Mouse (Mus musculus): ENCODE data around the gene Pex11g. TPM values are rescaled to one million over a fixed set of nuclear protein-coding genes. Genes with fewer than 3 reads are reported as not detected.

Gene Pex11g
- polyA plus RNA-seq, 1 experiment = 2.6 TPM

DNA sequence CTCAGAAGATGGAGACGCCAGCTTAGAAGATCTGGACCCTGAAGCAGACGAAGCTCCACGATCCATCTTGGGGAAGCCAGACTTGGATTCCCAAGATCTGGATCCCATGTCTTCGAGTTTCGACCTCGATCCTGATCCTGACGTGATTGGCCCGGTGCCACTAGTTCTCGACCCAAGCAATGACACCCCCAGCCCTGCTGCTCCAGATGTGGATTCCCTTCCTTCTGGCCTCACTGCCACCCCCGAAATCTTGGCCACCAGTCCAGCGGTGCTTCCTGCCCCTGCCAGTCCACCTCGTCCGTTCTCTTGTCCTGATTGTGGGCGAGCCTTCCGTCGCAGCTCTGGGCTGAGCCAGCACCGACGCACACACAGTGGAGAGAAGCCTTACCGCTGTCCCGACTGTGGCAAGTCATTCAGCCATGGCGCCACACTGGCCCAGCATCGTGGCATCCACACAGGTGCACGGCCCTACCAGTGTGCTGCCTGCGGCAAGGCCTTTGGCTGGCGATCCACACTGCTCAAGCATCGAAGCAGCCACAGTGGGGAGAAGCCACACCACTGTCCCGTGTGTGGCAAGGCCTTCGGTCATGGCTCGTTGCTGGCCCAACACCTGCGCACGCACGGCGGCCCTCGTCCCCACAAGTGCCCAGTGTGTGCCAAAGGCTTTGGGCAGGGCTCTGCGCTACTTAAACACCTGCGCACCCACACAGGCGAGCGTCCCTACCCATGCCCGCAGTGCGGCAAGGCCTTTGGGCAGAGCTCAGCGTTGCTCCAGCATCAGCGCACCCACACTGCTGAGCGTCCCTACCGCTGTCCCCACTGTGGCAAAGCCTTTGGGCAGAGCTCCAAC lies 28.3 kb upstream of the Pex11g start:
- Histone ChIP-seq H3K4me1 (ENCODE audit: control insufficient read depth, insufficient read depth, insufficient read length) (0 out of 2 replicates have a peak, but pooled peaks cover 3% of the 10 kb centered on the region), H3K27me3 (ENCODE audit: control insufficient read depth, insufficient read depth, low read length) (no peaks in the 10 kb centered on the region), H3K36me3 (ENCODE audit: control insufficient read depth, insufficient read depth, low read length) (no peaks in the 10 kb centered on the region; the same call in 1 of the 2 replicates), H3K27ac (ENCODE audit: insufficient read depth, low read length) (no peak overlapping the region), H3K4me3 (ENCODE audit: extremely low read depth, insufficient read depth, insufficient read length) (no peak overlapping the region)
- TF ChIP-seq POLR2A (IDR thresholded peaks at IDR 0.05; ENCODE audit: low read depth, low read length) (no peak), CTCF (IDR thresholded peaks at IDR 0.05; ENCODE audit: extremely low read depth, insufficient read depth, insufficient read length, insufficient replicate concordance) (no peak)
- WGBS = 94% methylated on average over 44 of the region's 44 CpGs
- no peak for DNase-seq (ENCODE audit: low read depth in 1 of 2, low spot score in 2 of 2)

DNA sequence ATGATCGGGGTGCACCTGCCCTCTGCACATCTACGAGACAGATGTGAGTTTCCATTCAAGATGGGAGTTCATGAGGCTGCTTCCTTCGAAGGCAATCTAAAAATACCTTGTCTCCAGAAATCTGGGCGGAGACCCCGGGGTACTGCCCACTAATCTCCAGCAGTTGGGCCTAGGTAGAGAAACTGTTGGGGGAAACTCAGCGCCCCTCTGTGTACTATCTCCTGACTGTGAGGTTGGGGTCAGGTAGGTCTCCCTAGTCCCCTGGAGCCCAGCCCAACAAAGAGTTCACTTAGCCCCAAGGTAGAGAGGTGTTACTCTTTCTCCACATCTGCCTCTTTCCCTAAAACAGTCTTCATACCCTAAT lies 26.3 kb upstream of the Pex11g start:
- no peak for DNase-seq (ENCODE audit: low read depth in 1 of 2, low spot score in 2 of 2)
- WGBS = 25% methylated on average over 6 of the region's 6 CpGs
- TF ChIP-seq POLR2A (IDR thresholded peaks at IDR 0.05; ENCODE audit: low read depth, low read length) = no peak
- TF ChIP-seq CTCF (IDR thresholded peaks at IDR 0.05; ENCODE audit: extremely low read depth, insufficient read depth, insufficient read length, insufficient replicate concordance) = no peak
- Histone ChIP-seq H3K4me1 (ENCODE audit: control insufficient read depth, insufficient read depth, insufficient read length) (0 out of 2 replicates have a peak, but pooled peaks cover 3% of the 10 kb centered on the region), H3K36me3 (ENCODE audit: control insufficient read depth, insufficient read depth, low read length) (no peaks in the 10 kb centered on the region; the same call in 1 of the 2 replicates), H3K27me3 (ENCODE audit: control insufficient read depth, insufficient read depth, low read length) (no peaks in the 10 kb centered on the region), H3K4me3 (ENCODE audit: extremely low read depth, insufficient read depth, insufficient read length) (no peak overlapping the region), H3K27ac (ENCODE audit: insufficient read depth, low read length) (no peak overlapping the region)

DNA sequence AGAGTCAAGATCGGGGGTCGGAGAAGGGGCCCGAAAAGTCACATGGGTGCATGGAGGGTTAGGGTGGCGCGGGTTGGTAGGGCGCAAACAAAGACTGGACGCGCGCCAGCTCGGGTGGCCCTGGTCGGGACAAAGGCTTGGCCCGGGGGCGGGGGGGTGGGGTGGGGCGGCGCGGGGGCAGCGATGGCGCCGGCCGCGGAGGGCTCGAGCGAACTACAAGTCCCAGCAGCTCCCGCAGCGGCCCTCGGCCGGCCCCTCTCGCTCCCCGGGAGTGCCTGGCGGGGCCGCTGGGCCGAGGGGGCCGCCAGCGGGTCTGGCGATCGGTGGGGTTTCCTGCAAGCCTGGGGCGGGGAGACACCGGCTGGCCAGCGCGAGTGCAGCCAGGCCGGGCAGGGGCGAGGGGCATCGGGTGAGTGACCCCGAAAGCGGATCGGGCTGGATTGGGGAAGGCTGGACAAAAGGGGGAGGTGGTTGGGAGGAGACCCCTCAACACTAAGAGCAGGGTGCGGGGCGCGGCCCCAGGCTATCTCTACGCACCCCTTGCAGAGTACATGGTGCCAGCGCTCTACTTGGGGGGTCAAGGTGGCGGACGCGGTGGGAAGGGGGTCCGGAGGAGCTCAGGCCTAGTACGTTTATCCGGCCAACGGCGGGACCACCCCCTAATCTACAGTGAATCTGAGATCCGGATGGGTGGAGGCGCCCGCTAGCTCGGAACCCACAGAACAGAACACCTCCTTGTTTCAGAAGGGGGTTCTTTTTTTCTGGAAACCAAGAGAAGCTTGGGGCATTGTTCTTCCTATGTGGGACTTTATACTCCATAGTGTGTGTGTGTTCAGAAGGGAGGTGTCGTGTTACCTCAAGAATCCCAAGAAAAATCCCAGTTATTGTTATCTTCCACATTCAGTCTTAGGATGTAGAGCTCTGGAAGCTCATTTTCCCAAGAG lies 25.7 kb upstream of the Pex11g start, which contains the start of gene Zfp358:
Zfp358 (plus strand) TSS at position 238 of the 944 bp plus-strand sequence.
- peak in 1 of 2 experiments; percentile 61 for DNase-seq (ENCODE audit: low read depth in 1 of 2, low spot score in 2 of 2)
- Histone ChIP-seq H3K4me1 (ENCODE audit: control insufficient read depth, insufficient read depth, insufficient read length) (0 out of 2 replicates have a peak, but pooled peaks cover 3% of the 10 kb centered on the region), H3K36me3 (ENCODE audit: control insufficient read depth, insufficient read depth, low read length) (no peaks in the 10 kb centered on the region; the same call in 1 of the 2 replicates), H3K4me3 (ENCODE audit: extremely low read depth, insufficient read depth, insufficient read length) (peak within 1 kb of the TSS; percentile 95), H3K27ac (ENCODE audit: insufficient read depth, low read length) (peak within 1 kb of the TSS; percentile 45), H3K27me3 (ENCODE audit: control insufficient read depth, insufficient read depth, low read length) (no peaks in the 10 kb centered on the region)
- WGBS = 2% methylated on average over 62 of the region's 64 CpGs
- TF ChIP-seq CTCF (IDR thresholded peaks at IDR 0.05; ENCODE audit: extremely low read depth, insufficient read depth, insufficient read length, insufficient replicate concordance) (no peak), POLR2A (IDR thresholded peaks at IDR 0.05; ENCODE audit: low read depth, low read length) (no peak)

DNA sequence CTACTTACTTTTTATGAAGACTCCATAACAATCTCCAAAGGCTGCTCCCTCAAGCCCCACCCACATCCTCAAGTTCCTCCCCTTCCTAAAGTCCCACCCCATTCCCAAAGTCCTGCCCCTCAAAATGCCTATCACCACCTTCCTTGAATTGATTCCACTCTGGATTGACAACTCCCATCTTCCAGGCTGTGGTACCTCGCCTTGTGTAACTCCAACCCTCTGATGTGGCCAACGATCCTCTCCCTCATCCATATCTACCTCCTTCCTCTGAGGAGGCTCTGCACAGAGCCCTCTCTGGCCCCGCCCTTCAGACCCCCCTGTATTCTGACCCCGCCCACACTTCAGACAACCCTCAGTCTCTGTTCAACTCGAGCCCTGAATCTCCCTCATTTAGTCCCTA lies 17.7 kb upstream of the Pex11g start:
- no peak overlapping the region for H3K27ac ChIP-seq (ENCODE audit: insufficient read depth, low read length)
- TF ChIP-seq CTCF (IDR thresholded peaks at IDR 0.05; ENCODE audit: extremely low read depth, insufficient read depth, insufficient read length, insufficient replicate concordance) (no peak), POLR2A (IDR thresholded peaks at IDR 0.05; ENCODE audit: low read depth, low read length) (no peak)
- H3K4me3 ChIP-seq (ENCODE audit: extremely low read depth, insufficient read depth, insufficient read length) = no peak overlapping the region
- H3K36me3 ChIP-seq (ENCODE audit: control insufficient read depth, insufficient read depth, low read length) = no peaks in the 10 kb centered on the region
- H3K27me3 ChIP-seq (ENCODE audit: control insufficient read depth, insufficient read depth, low read length) = no peaks in the 10 kb centered on the region
- no peaks in the 10 kb centered on the region for H3K4me1 ChIP-seq (ENCODE audit: control insufficient read depth, insufficient read depth, insufficient read length)
- no peak for DNase-seq (ENCODE audit: low read depth in 1 of 2, low spot score in 2 of 2)
- 38% methylated on average over 5 of the region's 5 CpGs for WGBS

DNA sequence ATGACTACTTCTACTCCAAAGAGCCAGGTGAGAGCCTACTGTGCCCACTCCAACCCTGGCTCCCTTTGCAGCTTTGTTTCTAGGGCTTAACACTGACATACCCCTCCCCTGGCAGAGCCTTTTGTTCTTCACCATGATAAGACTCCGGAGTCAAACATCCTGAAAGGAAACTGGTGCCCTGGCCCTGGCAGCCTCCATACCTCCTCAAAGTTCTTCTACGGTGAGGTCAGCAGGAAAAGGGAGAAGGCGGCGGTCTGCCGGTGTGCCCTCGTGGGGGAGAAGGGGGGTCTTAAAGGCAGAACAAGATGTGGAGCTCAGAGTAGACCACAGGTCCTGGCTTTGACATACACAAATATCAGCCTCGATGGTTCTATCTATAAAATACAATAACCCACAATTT lies 16.1 kb upstream of the Pex11g start:
- Histone ChIP-seq H3K4me3 (ENCODE audit: extremely low read depth, insufficient read depth, insufficient read length) (no peak overlapping the region), H3K27me3 (ENCODE audit: control insufficient read depth, insufficient read depth, low read length) (no peaks in the 10 kb centered on the region), H3K27ac (ENCODE audit: insufficient read depth, low read length) (no peak overlapping the region), H3K36me3 (ENCODE audit: control insufficient read depth, insufficient read depth, low read length) (no peaks in the 10 kb centered on the region), H3K4me1 (ENCODE audit: control insufficient read depth, insufficient read depth, insufficient read length) (no peaks in the 10 kb centered on the region)
- DNase-seq (ENCODE audit: low read depth in 1 of 2, low spot score in 2 of 2) = no peak
- 32% methylated on average over 7 of the region's 7 CpGs for WGBS
- no peak for TF ChIP-seq POLR2A (IDR thresholded peaks at IDR 0.05; ENCODE audit: low read depth, low read length)
- TF ChIP-seq CTCF (IDR thresholded peaks at IDR 0.05; ENCODE audit: extremely low read depth, insufficient read depth, insufficient read length, insufficient replicate concordance) = no peak

DNA sequence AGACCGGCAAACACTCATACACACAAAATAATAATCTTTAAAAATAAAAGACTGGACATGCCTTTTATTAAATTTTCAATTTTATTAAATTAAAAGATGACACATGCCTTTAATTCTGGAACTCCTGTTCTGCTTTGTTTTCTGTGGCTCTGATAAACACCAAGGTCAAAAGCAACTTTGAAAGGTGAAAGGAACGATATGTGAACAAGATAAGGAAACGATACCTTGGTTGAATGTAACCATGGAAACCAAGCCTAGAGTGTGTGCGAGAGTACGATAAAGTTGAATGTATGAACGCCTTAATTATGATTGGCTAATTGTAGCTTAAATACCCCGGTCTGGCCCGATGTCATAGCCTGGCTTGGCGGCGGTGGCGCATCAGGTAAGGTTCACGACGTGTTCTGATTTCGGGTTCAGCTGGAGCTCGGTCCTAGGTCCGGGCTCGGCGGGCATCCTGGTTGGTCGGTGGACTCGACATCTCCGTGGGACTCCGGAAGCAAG lies 14.8 kb upstream of the Pex11g start:
- Histone ChIP-seq H3K4me1 (ENCODE audit: control insufficient read depth, insufficient read depth, insufficient read length) (no peaks in the 10 kb centered on the region), H3K27ac (ENCODE audit: insufficient read depth, low read length) (no peak overlapping the region), H3K36me3 (ENCODE audit: control insufficient read depth, insufficient read depth, low read length) (no peaks in the 10 kb centered on the region), H3K27me3 (ENCODE audit: control insufficient read depth, insufficient read depth, low read length) (no peaks in the 10 kb centered on the region), H3K4me3 (ENCODE audit: extremely low read depth, insufficient read depth, insufficient read length) (no peak overlapping the region)
- DNase-seq (ENCODE audit: low read depth in 1 of 2, low spot score in 2 of 2) = no peak
- 91% methylated on average over 22 of the region's 22 CpGs for WGBS
- TF ChIP-seq POLR2A (IDR thresholded peaks at IDR 0.05; ENCODE audit: low read depth, low read length) (no peak), CTCF (IDR thresholded peaks at IDR 0.05; ENCODE audit: extremely low read depth, insufficient read depth, insufficient read length, insufficient replicate concordance) (no peak)

Measured in spleen, adult 2 months (tissue).